Mouse (Mus musculus) spleen, adult 2 months (tissue): Measurements from ENCODE around the gene Sec61a2.

ENCODE experiments used
- CTCF ChIP-seq: fragments of 200-500 bp; IDR thresholded peaks from 2 replicates; pipeline ENCODE4 v1.5.1; 2011; ENCODE audit warnings: mild to moderate bottlenecking, inconsistent platforms; ENCODE audit not compliant: insufficient read depth, insufficient read length, insufficient replicate concordance; ENCODE audit errors: extremely low read depth
- POLR2A ChIP-seq: fragments of 200-500 bp; IDR thresholded peaks from 2 replicates; pipeline ENCODE4 v1.6.1; 2011; ENCODE audit warnings: low read depth, low read length, inconsistent platforms

- TF ChIP-seq CTCF: no peak
- TF ChIP-seq POLR2A: no peak
Observed at GRCm38 (mm10) chr2:5936550-5936949, 41.3 kb upstream of the Sec61a2 start.
